Mouse (Mus musculus) left cerebral cortex, adult 18-20 months (tissue): ENCODE data around the gene Lrfn3. TPM values are rescaled to one million over a fixed set of nuclear protein-coding genes. Genes with fewer than 3 reads are reported as not detected.
A peak's percentile ranks its signal among the peaks of the same experiment; 100 is the strongest.

Experiments used
- DNase-seq, 2 experiments: peaks; one replicate each; pipeline ENCODE4 v3.0.0; 2021 to 2022; ENCODE audit warnings: low spot score in 2 of 2, mixed read lengths in 1 of 2
- total RNA-seq, 2 experiments: library from RNA; stranded (reverse); gene quantifications; 2 replicates each; pipeline ENCODE4 v1.2.3; 2021

Lrfn3 gene
- total RNA-seq, 2 experiments from 2014 or later: 33.5 to 36.4 TPM

DNA sequence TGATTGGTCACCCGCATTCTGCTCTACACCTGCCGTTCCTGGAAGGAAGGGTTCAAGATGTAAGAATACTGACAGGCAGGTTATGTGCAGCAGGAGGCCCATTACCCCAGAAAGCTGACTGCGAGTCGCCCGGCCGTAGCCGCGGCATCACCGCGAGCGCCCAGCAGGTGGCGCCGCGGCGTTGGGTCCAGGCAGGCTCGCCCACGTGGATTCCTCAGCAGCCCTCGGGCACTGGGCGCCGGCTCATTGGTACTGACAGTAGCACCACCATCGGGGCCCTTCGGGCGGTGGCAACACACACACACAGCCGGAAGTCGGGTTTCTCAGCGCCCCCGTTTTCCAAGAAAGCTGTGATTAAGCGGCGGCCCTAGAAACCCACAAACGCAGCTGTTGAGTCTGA is 14.7 kb downstream of the Lrfn3 start:
- DNase-seq: peak; percentile 77 to 90

DNA sequence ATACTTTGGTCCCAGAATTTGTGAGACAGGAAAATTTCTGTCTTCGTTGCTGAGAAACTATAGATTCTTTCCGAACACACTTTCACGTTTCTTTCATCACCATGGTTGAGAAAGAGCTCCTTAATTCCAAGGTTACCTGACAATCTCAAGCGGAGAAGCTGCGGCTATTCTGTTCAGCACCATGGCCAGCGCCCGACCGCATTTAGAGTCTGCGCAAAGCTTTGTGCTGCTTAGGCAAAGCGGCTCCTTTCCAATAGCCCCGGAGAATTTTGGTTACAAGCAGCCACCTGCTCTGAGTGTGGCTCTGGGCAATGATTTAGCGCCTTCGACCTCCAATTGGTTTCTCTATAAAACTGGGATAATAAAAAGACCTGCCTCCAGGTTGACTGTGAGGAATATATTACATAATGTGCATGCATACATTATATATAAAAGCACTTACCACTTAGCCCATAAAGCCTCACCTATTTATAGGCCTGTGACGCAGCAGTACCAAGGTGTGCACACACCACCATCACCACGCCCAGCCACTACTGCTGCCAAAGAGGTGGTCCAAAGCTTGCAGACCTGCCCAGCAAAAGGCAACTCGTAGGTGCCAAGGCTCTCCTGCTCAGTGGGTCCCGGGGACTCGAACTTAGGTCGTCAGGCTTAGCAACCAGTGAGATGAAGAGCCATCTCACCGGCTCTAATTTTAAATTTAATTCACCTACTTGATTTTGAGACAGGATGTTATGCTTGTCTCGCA is 15.8 kb downstream of the Lrfn3 start:
- DNase-seq: no peak

DNA sequence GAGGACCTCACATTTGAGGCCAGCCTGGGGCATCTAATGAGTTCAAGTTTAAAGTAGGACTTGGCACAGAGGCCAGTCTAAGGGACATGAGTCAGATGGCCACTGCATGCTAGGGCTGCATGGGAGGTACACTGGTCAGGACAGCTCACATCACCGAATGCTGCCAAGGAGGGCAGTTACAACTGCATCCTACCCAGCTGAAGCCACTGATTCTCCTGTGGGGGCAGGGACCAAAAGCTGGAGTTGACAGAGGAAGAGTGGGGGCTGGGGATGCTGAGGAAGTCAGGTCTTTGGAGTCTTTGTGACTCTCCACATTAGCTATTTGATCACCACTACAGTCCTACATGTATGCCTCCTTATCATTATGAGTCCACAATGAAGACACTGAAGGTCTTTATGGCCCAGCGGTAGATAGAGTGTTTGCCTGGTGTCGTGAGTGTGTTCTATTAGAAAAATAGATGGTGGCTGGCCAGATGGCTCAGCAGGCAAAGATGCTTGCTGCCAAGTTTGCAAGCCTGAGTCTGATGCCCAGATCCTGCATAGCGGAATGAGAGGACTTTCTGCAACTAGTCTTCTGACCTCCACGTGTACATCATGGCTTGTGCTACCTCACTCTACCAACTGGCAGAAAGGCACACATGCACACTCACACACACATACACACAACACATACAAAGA is 23.0 kb downstream of the Lrfn3 start:
- no peak for DNase-seq

DNA sequence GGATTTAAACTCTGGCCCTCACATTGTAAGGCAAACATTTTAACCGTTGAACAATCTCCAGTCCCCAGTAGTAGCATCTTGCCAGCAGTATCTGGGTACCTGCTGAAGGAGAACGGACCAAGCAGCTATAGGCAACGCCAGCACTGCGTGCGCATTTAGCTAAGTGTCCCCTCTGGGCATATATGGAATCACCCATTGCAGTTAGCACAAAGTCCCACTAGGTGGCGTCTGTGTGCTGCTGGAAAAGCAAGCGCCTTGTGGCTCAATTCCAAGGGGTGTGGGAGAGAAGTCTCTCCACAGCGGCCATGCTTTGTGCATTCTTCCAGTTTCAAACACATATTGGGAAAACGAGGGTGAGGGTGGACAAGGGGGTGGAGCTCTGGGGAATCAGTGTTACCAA is 26.2 kb downstream of the Lrfn3 start:
- DNase-seq: peak; percentile 94 to 95

DNA sequence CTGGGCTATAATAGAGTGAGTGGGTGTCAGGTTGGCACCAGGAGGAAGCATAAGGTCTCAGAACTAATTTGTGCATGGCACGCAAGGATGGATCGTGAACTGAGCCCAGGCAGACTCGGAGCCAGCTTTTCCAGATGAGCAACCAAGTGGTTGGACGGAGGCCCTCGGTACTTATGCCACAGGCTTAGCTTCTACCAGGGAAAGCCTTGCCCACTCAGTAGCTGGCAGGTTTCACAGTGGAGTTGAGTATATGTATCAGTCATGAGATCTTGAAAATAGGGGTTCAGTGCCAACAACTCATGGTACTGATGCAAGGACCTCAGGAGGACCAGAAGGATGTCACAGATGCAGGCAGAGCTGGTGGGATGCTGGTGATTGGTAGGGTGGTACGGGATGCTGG is 26.9 kb downstream of the Lrfn3 start:
- DNase-seq: no peak

DNA sequence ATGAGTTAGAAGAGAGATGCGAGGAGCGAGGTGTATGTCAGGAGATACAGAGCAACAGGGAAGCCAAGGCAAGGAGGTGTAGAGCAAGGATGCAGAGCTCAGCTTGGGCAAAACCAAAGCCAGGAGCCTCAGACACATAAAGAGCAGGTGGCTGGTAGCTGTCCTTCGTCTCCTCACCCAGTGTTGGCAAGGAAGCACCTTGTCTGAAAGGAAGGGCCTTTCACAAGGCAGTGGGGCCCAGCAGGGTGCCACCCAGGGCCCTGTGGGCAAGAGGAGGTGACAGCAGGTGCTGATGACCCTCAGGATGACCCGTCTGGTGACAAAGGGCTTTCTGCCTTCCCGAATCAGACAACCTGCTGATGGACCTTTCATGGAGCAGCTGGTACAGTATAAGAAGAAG is 28.0 kb downstream of the Lrfn3 start:
- no peak for DNase-seq

DNA sequence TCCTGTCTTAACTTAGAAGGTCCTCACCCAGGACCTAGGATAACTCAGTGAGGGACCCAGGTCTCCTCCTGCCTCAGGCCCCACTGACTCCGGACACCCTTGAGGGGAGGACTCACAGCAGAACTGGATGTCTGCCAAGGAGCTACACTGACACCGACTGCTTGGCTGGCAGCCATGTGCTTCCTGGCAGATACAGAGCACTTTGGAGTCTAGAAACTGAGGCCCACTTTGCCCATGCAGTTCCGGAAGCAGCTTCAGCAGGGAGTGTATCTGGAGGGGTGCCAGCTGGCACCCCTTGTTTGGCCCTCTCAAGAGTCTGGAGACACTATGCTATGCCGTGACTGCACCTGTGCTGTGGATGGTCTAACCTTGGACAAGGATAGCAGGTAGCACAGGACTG is 29.1 kb downstream of the Lrfn3 start:
- peak; percentile 56 to 83 for DNase-seq

DNA sequence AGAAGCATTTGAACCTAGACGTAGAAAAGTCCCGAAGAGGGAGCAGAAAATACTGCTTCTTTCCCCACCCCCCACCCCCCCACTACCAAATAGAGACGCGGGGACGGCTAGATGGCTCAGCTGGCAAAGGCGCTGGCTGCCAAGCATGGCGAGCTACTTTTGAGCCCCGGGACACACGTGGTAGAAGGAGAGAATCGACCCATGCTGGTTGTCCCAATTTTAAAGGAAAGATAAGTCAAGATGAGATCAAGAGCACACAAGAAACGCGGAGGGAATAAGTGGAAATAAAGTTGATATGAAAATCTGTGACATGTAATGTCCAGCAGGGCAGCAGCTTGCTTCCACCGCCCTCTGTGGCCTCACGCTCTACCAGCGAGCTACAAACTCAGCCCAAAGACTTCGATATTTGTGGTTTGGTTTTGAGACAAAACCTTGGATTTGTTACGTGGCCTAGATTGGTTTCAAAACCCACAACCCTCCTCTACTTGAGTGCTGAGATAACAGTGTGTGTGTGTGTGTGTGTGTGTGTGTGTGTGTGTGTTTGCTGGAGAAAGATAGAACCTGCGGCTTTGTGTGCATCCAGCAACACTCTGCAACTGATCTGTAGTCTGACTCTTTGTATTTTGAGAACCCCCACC is 29.8 kb downstream of the Lrfn3 start:
- no peak for DNase-seq

DNA sequence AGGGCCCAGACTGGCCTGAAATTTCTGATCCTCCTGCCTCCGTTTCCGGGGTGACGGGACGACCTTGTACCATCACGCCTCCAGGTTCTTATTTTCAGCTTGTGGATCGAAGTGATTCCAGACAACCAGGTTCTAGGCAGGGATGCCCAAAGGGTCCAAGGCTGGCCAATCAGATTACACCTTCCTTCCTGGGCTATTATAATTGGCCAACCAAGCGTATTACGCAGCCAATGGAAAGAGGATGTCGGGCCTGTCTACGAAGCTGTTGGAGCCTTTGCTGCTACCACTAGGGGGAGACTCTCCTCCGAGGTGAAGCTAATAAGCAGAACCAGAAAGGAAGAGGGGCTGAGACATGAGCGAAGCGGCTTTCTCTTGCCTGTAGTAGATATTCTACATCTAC is 30.7 kb downstream of the Lrfn3 start:
- DNase-seq: peak; percentile 89 to 90

DNA sequence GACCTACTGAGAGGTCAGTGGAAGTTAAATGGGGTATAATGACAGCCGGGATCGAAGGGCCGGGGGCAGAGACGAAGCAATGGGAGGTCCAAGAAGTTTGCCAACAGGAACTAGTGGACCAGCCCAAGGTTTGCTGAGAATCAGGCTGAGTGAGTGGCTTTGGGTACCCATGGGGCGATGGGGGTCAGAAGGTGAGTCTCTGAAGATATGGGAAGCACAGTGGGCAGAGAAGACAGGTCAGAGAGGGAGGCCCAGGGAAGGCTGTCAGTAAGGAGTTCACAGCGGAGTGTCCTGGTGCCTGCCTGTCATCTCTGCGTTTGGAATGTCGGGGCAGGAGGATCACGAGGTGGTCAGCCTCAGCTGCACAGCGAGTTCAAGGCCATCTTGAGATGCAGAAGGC is 34.2 kb downstream of the Lrfn3 start:
- no peak for DNase-seq

DNA sequence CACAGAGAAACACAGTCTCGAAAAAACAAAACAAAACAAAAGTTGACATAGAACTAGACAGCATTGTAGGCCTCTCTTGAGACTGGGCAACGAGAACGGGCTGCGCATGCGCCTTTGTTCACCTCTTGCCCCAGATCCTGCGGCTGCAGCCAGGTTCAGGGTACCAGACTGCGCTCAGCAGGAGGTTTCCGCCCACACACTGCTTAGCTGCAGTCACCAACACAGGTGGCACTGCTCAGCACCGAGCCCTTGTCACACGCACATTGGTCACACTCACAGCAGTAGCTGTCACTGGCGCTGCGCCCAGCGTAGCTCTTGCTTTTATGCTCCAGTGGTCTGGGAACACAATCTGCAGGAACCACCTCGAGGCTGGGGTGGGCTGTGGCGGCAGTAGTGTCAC is 35.4 kb downstream of the Lrfn3 start:
- DNase-seq: no peak

DNA sequence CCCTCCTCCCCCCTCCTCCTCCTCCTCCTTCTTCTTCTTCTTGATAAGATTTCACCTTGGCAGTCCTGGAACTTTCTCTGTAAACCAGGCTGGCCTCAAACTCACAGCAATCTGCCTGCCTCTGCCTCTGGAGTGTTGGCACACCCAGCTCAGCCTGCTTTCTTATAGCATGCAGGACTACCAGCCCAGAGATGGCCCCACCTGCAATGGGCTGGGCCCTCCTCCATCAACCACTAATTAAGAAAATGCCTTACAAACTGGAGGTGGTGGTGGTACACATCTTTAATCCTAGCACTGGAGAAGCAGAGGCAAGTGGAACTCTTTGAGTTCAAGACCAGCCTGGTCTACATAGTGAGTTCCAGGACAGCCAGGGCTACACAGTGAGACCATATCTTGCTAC is 36.1 kb downstream of the Lrfn3 start:
- no peak for DNase-seq

DNA sequence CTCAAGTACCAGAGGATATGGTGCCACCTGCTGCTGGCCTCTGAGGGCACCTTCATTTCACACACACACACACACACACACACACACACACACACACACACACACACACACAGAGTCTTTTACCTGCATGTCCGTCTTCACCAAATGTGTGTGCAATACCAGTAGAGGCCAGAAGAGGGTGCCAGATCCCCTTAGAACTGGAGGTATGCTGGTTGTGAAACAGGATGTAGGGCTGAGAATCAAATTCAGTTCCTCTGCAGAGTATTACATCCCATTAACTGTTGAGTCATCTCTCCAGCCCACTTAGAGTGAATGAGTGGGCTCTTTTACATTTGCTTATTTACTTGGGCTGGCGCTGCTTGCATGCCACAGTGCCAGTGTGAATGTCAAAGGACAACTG is 37.2 kb downstream of the Lrfn3 start:
- no peak for DNase-seq

DNA sequence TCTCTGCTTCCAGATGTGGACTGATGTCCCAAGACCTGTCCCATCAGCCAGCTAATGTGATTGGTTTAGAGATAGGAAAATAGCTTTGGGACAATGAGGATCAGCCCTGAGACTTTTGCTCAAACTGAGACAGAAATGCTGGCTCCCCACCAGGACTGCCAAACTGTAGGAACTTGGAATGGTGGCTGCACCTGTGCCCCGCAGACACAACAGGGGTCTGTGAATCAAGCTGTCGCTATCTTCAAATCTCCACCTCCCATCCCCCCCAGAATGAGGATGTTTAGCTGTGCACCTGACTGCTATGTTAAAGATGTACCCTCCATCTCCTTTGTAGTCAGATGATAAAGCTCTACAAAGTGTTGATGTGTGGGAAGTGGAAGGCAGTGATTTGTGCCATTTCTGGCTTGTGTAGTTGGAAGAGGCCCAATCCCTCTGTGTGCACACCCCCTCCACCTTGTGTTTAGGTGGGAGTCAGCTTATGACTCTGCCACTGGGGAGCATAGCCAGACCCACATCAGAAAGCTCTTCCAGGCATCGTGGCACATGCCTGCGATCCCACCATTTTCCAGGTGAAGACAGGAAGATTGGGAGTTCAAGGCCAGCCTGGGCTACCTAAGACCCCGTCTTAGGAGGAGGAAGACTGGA is 38.1 kb downstream of the Lrfn3 start:
- DNase-seq: peak; percentile 67

DNA sequence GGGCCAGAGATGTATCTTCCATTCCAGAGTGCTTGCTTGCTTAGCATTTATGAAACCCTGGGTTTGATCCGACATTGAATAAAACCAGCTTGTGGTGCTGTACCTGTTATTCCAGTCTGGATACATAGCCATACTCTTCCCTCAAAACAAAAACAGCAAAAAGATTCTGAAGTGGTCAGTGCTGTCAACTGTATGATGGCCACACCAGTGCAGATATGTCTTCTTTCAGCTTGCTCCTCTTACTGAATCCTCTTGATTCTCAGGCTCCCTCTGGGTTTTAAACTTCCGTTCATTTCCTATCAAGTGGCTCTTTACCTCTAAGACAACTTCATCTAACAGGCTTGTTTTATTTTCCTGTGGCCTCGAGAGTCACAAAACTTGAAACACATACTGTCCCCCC is 38.8 kb downstream of the Lrfn3 start, which contains the start of gene Sdhaf1:
Sdhaf1 (minus strand) TSS at position 101 of the 400 bp plus-strand sequence.
- no peak for DNase-seq

DNA sequence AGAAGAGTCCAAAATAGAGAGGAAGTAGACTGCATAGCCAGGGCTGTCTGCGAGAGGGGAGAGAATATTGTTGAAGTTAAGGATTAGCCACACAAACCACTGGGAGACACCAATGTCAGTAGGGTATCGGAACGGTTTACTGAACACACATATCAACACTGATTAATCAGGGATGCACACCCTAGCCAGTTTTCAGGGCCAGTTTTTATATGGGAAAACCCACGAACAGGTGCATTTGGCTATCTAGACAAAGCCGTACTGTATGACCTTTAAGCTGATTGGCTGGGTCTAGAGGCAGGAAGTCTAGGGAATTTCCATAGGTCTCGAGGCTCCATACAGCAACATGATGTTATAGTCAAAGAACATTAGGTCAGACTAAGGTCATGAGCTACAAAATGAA is 39.7 kb downstream of the Lrfn3 start:
- DNase-seq: no peak

DNA sequence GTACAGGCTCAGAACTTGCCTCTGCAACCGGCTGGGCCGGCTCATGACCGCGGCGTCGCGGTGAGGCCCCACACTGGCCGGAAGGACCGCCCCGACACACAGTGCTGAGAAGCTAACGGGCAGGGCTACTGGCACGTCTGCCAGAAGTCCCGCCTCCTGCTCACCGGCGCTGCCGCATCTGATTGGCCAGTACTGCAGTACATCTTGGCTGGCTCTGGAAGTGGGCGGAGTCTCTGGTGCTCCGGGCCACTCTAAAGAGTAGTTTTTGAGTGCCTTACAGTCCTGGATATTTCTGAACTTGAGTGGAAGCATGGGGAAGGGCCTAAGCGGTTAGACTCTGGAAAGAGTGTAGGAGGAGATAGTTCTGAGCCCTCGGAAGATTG is 40.3 kb downstream of the Lrfn3 start:
- DNase-seq: peak; percentile 97 to 98

DNA sequence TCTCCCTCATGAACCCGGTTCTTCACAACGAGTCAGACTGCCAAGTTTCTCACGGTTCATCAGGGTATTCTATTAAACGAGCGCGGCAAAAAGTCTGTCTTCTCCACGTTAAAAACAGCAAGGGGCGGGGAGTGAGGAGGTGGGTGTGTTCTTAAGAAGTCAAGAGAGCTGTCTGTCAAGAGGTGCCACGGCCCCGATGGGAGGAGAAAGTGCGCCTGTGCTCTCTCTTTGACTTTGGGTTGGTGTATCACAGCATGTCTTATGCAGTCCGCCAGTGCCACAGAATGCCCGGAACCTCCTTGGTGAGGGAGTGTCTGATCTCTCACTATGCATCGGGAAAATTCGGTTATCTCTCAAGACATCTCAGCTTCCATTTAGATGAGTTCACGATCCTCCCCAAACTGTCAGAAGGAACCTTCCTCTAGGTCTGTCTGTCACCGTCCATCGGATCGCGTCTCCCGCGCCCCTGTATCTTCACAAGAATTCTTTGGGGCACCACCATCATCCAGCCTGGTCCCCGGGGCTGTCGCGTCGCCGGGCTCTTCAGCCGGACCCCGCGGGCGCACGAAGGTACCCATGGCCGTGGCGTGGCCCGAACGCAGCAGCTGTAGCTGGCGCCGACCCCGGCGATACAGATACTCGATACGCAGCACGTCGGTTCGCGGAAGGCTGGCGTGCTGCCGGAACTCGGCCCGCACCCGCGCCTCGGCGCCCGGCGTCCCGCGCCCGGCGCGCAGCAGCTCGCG is 40.9 kb downstream of the Lrfn3 start, which contains the start of gene E130208F15Rik:
E130208F15Rik (plus strand) TSS at position 202 of the 746 bp plus-strand sequence.
- peak; percentile 55 to 66 for DNase-seq

DNA sequence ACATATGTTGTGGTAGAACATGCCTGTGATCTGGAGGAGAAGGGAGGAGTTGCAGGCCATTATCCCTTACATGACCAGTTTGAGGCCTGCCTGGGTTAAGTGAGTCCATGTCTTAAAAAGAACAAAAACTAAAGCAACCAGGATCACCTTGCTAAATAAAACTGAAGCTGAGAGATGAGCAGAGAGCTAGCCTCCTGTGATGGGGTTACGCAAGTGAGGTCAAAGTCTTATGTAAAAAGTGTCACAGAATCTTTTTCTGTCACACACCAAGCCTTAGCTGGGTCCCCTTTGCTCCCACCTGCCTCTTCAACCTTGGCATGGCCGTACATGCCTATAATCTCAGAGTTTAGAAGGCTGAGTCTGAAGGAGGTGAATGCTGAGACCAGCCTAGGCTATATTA is 41.6 kb downstream of the Lrfn3 start:
- DNase-seq: no peak

DNA sequence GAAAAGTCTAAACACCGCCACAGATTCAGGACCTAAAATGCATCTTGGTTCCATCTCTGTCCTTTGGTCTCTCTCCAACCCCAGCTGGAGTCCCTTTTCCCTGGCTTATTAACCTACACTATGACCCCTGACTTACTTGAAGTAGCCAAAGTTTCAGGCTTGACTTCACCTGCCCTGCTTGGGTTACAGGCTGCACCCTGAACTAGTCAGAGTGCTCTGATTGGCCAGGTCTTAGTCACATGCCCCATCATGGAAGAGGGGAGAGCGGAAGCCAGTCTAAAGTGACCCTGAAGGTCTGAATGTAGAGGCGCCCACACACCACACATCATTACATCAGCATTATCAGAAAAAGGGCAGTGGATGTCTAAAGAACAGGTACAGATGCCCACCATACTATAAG is 44.4 kb downstream of the Lrfn3 start:
- no peak for DNase-seq
